Mouse (Mus musculus): ENCODE data around the gene Gpr12. TPM values are rescaled to one million over a fixed set of nuclear protein-coding genes. Genes with fewer than 3 reads are reported as not detected.

Gpr12 gene
- polyA plus RNA-seq (2015; fragmentation: Nextera tagmentation; extraction: Ambion mirVana), result 0.05 and 0.12 TPM in 2 replicates

GRCm38 (mm10) chr5:146584478-146585306, at the start of gene Gpr12:
TSS of gene Gpr12 (minus strand) at chr5:146585239.
- no peak for ATAC-seq (ENCODE audit: low FRiP score, low TSS enrichment)

GRCm38 (mm10) chr5:146631602-146632001, 46.6 kb upstream of the Gpr12 start:
- H3K9ac ChIP-seq (ENCODE audit: low read length), result no peak overlapping the region
- H3K9me3 ChIP-seq (ENCODE audit: control insufficient read depth, low read length), result no peaks in the 10 kb centered on the region
- no peak for ATAC-seq (ENCODE audit: low FRiP score, low TSS enrichment)
- TF ChIP-seq EP300 (optimal IDR thresholded peaks at IDR 0.05) (no peak), CTCF (IDR thresholded peaks at IDR 0.05; ENCODE audit: low read depth) (no peak)
- WGBS, result 89% methylated on average over 3 of the region's 3 CpGs
- no peak overlapping the region for H3K27ac ChIP-seq (replicated peaks)
- H3K27me3 ChIP-seq (ENCODE audit: control insufficient read depth, insufficient read depth, low read length), result no peaks in the 10 kb centered on the region
- H3K4me3 ChIP-seq (ENCODE audit: low read depth, low read length), result no peak overlapping the region
- no peaks in the 10 kb centered on the region for H3K36me3 ChIP-seq (ENCODE audit: control insufficient read depth, insufficient read depth, low read length)
- H3K4me1 ChIP-seq (replicated peaks; ENCODE audit: control insufficient read depth, insufficient read depth), result no peaks in the 10 kb centered on the region
- H3K4me2 ChIP-seq (replicated peaks; ENCODE audit: low read depth), result no peak overlapping the region
- DNase-seq (ENCODE audit: low spot score), result no peak

More at GRCm38 (mm10) chr5:146584478-146585306, at the start of gene Gpr12:
- H3K9me3 ChIP-seq (ENCODE audit: control insufficient read depth, low read length), result no peaks in the 10 kb centered on the region
- WGBS, result 1% methylated on average over 50 of the region's 64 CpGs
- DNase-seq (ENCODE audit: low spot score), result no peak
- H3K9ac ChIP-seq (ENCODE audit: low read length), result no peak within 1 kb of the TSS
- H3K36me3 ChIP-seq (ENCODE audit: control insufficient read depth, insufficient read depth, low read length), result no peaks in the 10 kb centered on the region
- peak within 1 kb of the TSS; percentile 39 for H3K4me3 ChIP-seq (ENCODE audit: low read depth, low read length)
- H3K4me1 ChIP-seq (replicated peaks; ENCODE audit: control insufficient read depth, insufficient read depth), result 0 out of 2 replicates have a peak, but pooled peaks cover 3% of the 10 kb centered on the region
- H3K4me2 ChIP-seq (replicated peaks; ENCODE audit: low read depth), result peak within 1 kb of the TSS; percentile 65
- H3K27me3 ChIP-seq (ENCODE audit: control insufficient read depth, insufficient read depth, low read length), result peaks cover 12% of the 10 kb centered on the region
- TF ChIP-seq EP300 (optimal IDR thresholded peaks at IDR 0.05) (no peak), CTCF (IDR thresholded peaks at IDR 0.05; ENCODE audit: low read depth) (no peak)
- H3K27ac ChIP-seq (replicated peaks), result no peak within 1 kb of the TSS

- WGBS, result 30% methylated on average over 4 of the region's 4 CpGs
- Histone ChIP-seq H3K27me3 (ENCODE audit: control insufficient read depth, insufficient read depth, low read length) (no peaks in the 10 kb centered on the region), H3K4me3 (ENCODE audit: low read depth, low read length) (no peak overlapping the region), H3K36me3 (ENCODE audit: control insufficient read depth, insufficient read depth, low read length) (no peaks in the 10 kb centered on the region), H3K27ac (replicated peaks) (no peak overlapping the region), H3K4me1 (replicated peaks; ENCODE audit: control insufficient read depth, insufficient read depth) (no peaks in the 10 kb centered on the region), H3K9me3 (ENCODE audit: control insufficient read depth, low read length) (no peaks in the 10 kb centered on the region), H3K9ac (ENCODE audit: low read length) (no peak overlapping the region), H3K4me2 (replicated peaks; ENCODE audit: low read depth) (no peak overlapping the region)
- DNase-seq (ENCODE audit: low spot score) (no peak), ATAC-seq (ENCODE audit: low FRiP score, low TSS enrichment) (no peak)
- TF ChIP-seq EP300 (optimal IDR thresholded peaks at IDR 0.05) (no peak), CTCF (IDR thresholded peaks at IDR 0.05; ENCODE audit: low read depth) (no peak)
Observed at GRCm38 (mm10) chr5:146630961-146631360, 45.9 kb upstream of the Gpr12 start.

GRCm38 (mm10) chr5:146629636-146630035, 44.6 kb upstream of the Gpr12 start:
- H3K27ac ChIP-seq (replicated peaks), result no peak overlapping the region
- H3K27me3 ChIP-seq (ENCODE audit: control insufficient read depth, insufficient read depth, low read length), result no peaks in the 10 kb centered on the region
- TF ChIP-seq CTCF (IDR thresholded peaks at IDR 0.05; ENCODE audit: low read depth) (no peak), EP300 (optimal IDR thresholded peaks at IDR 0.05) (no peak)
- H3K4me2 ChIP-seq (replicated peaks; ENCODE audit: low read depth), result no peak overlapping the region
- H3K4me3 ChIP-seq (ENCODE audit: low read depth, low read length), result no peak overlapping the region
- H3K36me3 ChIP-seq (ENCODE audit: control insufficient read depth, insufficient read depth, low read length), result no peaks in the 10 kb centered on the region
- ATAC-seq (ENCODE audit: low FRiP score, low TSS enrichment) (no peak), DNase-seq (ENCODE audit: low spot score) (no peak)
- H3K4me1 ChIP-seq (replicated peaks; ENCODE audit: control insufficient read depth, insufficient read depth), result no peaks in the 10 kb centered on the region
- H3K9me3 ChIP-seq (ENCODE audit: control insufficient read depth, low read length), result no peaks in the 10 kb centered on the region
- no peak overlapping the region for H3K9ac ChIP-seq (ENCODE audit: low read length)
- 74% methylated on average over 10 of the region's 10 CpGs for WGBS

GRCm38 (mm10) chr5:146628804-146629203, 43.8 kb upstream of the Gpr12 start:
- ATAC-seq (ENCODE audit: low FRiP score, low TSS enrichment), result no peak
- WGBS, result 68% methylated on average over 1 of the region's 1 CpGs
- H3K9me3 ChIP-seq (ENCODE audit: control insufficient read depth, low read length), result no peaks in the 10 kb centered on the region
- H3K4me2 ChIP-seq (replicated peaks; ENCODE audit: low read depth), result no peak overlapping the region
- no peak overlapping the region for H3K4me3 ChIP-seq (ENCODE audit: low read depth, low read length)
- no peak overlapping the region for H3K9ac ChIP-seq (ENCODE audit: low read length)
- no peak overlapping the region for H3K27ac ChIP-seq (replicated peaks)
- no peaks in the 10 kb centered on the region for H3K4me1 ChIP-seq (replicated peaks; ENCODE audit: control insufficient read depth, insufficient read depth)
- H3K27me3 ChIP-seq (ENCODE audit: control insufficient read depth, insufficient read depth, low read length), result no peaks in the 10 kb centered on the region
- DNase-seq (ENCODE audit: low spot score), result no peak
- TF ChIP-seq CTCF (IDR thresholded peaks at IDR 0.05; ENCODE audit: low read depth) (no peak), EP300 (optimal IDR thresholded peaks at IDR 0.05) (no peak)
- no peaks in the 10 kb centered on the region for H3K36me3 ChIP-seq (ENCODE audit: control insufficient read depth, insufficient read depth, low read length)

GRCm38 (mm10) chr5:146627901-146628300, 42.9 kb upstream of the Gpr12 start:
- no peak overlapping the region for H3K27ac ChIP-seq (replicated peaks)
- DNase-seq (ENCODE audit: low spot score), result no peak
- WGBS, result 53% methylated on average over 5 of the region's 5 CpGs

More at GRCm38 (mm10) chr5:146627901-146628300, 42.9 kb upstream of the Gpr12 start:
- H3K27me3 ChIP-seq (ENCODE audit: control insufficient read depth, insufficient read depth, low read length), result no peaks in the 10 kb centered on the region
- TF ChIP-seq EP300 (optimal IDR thresholded peaks at IDR 0.05), result no peak
- no peak for TF ChIP-seq CTCF (IDR thresholded peaks at IDR 0.05; ENCODE audit: low read depth)
- no peak for ATAC-seq (ENCODE audit: low FRiP score, low TSS enrichment)
- no peaks in the 10 kb centered on the region for H3K4me1 ChIP-seq (replicated peaks; ENCODE audit: control insufficient read depth, insufficient read depth)
- H3K4me3 ChIP-seq (ENCODE audit: low read depth, low read length), result no peak overlapping the region
- H3K9me3 ChIP-seq (ENCODE audit: control insufficient read depth, low read length), result no peaks in the 10 kb centered on the region
- H3K36me3 ChIP-seq (ENCODE audit: control insufficient read depth, insufficient read depth, low read length), result no peaks in the 10 kb centered on the region
- no peak overlapping the region for H3K4me2 ChIP-seq (replicated peaks; ENCODE audit: low read depth)
- no peak overlapping the region for H3K9ac ChIP-seq (ENCODE audit: low read length)
